Mouse (Mus musculus): ENCODE measurements around the gene Pla2g2f. TPM values are rescaled to one million over a fixed set of nuclear protein-coding genes. Genes with fewer than 3 reads are reported as not detected.

Pla2g2f gene
- polyA plus RNA-seq, 1 experiment, result not detected

- Histone ChIP-seq H3K4me1 (ENCODE audit: control insufficient read depth, insufficient read depth, low read length) (no peaks in the 10 kb centered on the region), H3K27ac (ENCODE audit: control insufficient read depth, insufficient read depth, low read depth, low read length, poor library complexity) (no peak overlapping the region), H3K4me3 (replicated peaks; ENCODE audit: control insufficient read depth, low read depth, low read length) (no peak overlapping the region)
- WGBS, result 78% methylated on average over 11 of the region's 11 CpGs
- TF ChIP-seq CTCF (IDR thresholded peaks at IDR 0.05; ENCODE audit: control insufficient read depth, insufficient read depth, low read length) (no peak), POLR2A (IDR thresholded peaks at IDR 0.05; ENCODE audit: borderline replicate concordance, control insufficient read depth, low read depth, low read length) (no peak)
Measured at GRCm38 (mm10) chr4:138710633-138711032, 46.8 kb downstream of the Pla2g2f start.

GRCm38 (mm10) chr4:138709944-138710343 is 47.5 kb downstream of the Pla2g2f start:
- H3K27ac ChIP-seq (ENCODE audit: control insufficient read depth, insufficient read depth, low read depth, low read length, poor library complexity), result no peak overlapping the region
- 73% methylated on average over 7 of the region's 7 CpGs for WGBS
- H3K4me3 ChIP-seq (replicated peaks; ENCODE audit: control insufficient read depth, low read depth, low read length), result no peak overlapping the region
- TF ChIP-seq CTCF (IDR thresholded peaks at IDR 0.05; ENCODE audit: control insufficient read depth, insufficient read depth, low read length) (no peak), POLR2A (IDR thresholded peaks at IDR 0.05; ENCODE audit: borderline replicate concordance, control insufficient read depth, low read depth, low read length) (no peak)
- no peaks in the 10 kb centered on the region for H3K4me1 ChIP-seq (ENCODE audit: control insufficient read depth, insufficient read depth, low read length)

GRCm38 (mm10) chr4:138709246-138709645 is 48.2 kb downstream of the Pla2g2f start:
- TF ChIP-seq POLR2A (IDR thresholded peaks at IDR 0.05; ENCODE audit: borderline replicate concordance, control insufficient read depth, low read depth, low read length), result no peak
- no peak for TF ChIP-seq CTCF (IDR thresholded peaks at IDR 0.05; ENCODE audit: control insufficient read depth, insufficient read depth, low read length)
- H3K4me1 ChIP-seq (ENCODE audit: control insufficient read depth, insufficient read depth, low read length), result no peaks in the 10 kb centered on the region
- WGBS, result 82% methylated on average over 11 of the region's 11 CpGs
- no peak overlapping the region for H3K4me3 ChIP-seq (replicated peaks; ENCODE audit: control insufficient read depth, low read depth, low read length)
- H3K27ac ChIP-seq (ENCODE audit: control insufficient read depth, insufficient read depth, low read depth, low read length, poor library complexity), result no peak overlapping the region

GRCm38 (mm10) chr4:138708636-138709035 is 48.8 kb downstream of the Pla2g2f start:
- TF ChIP-seq CTCF (IDR thresholded peaks at IDR 0.05; ENCODE audit: control insufficient read depth, insufficient read depth, low read length) (no peak), POLR2A (IDR thresholded peaks at IDR 0.05; ENCODE audit: borderline replicate concordance, control insufficient read depth, low read depth, low read length) (no peak)
- 6% methylated on average over 7 of the region's 7 CpGs for WGBS
- Histone ChIP-seq H3K4me3 (replicated peaks; ENCODE audit: control insufficient read depth, low read depth, low read length) (no peak overlapping the region), H3K27ac (ENCODE audit: control insufficient read depth, insufficient read depth, low read depth, low read length, poor library complexity) (no peak overlapping the region), H3K4me1 (ENCODE audit: control insufficient read depth, insufficient read depth, low read length) (no peaks in the 10 kb centered on the region)

GRCm38 (mm10) chr4:138706620-138707019 is 50.8 kb downstream of the Pla2g2f start:
- TF ChIP-seq POLR2A (IDR thresholded peaks at IDR 0.05; ENCODE audit: borderline replicate concordance, control insufficient read depth, low read depth, low read length), result no peak
- TF ChIP-seq CTCF (IDR thresholded peaks at IDR 0.05; ENCODE audit: control insufficient read depth, insufficient read depth, low read length), result no peak

GRCm38 (mm10) chr4:138704169-138704568 is 53.3 kb downstream of the Pla2g2f start:
- TF ChIP-seq POLR2A (IDR thresholded peaks at IDR 0.05; ENCODE audit: borderline replicate concordance, control insufficient read depth, low read depth, low read length) (no peak), CTCF (IDR thresholded peaks at IDR 0.05; ENCODE audit: control insufficient read depth, insufficient read depth, low read length) (no peak)
- Histone ChIP-seq H3K27ac (ENCODE audit: control insufficient read depth, insufficient read depth, low read depth, low read length, poor library complexity) (no peak overlapping the region), H3K4me3 (replicated peaks; ENCODE audit: control insufficient read depth, low read depth, low read length) (no peak overlapping the region), H3K4me1 (ENCODE audit: control insufficient read depth, insufficient read depth, low read length) (no peaks in the 10 kb centered on the region)
- 81% methylated on average over 4 of the region's 4 CpGs for WGBS

More at GRCm38 (mm10) chr4:138706620-138707019, 50.8 kb downstream of the Pla2g2f start:
- no peak overlapping the region for H3K4me3 ChIP-seq (replicated peaks; ENCODE audit: control insufficient read depth, low read depth, low read length)
- no peaks in the 10 kb centered on the region for H3K4me1 ChIP-seq (ENCODE audit: control insufficient read depth, insufficient read depth, low read length)
- H3K27ac ChIP-seq (ENCODE audit: control insufficient read depth, insufficient read depth, low read depth, low read length, poor library complexity), result no peak overlapping the region
- WGBS, result 84% methylated on average over 8 of the region's 8 CpGs

GRCm38 (mm10) chr4:138703591-138703990 is 53.8 kb downstream of the Pla2g2f start:
- no peak overlapping the region for H3K27ac ChIP-seq (ENCODE audit: control insufficient read depth, insufficient read depth, low read depth, low read length, poor library complexity)
- TF ChIP-seq CTCF (IDR thresholded peaks at IDR 0.05; ENCODE audit: control insufficient read depth, insufficient read depth, low read length), result no peak
- no peak for TF ChIP-seq POLR2A (IDR thresholded peaks at IDR 0.05; ENCODE audit: borderline replicate concordance, control insufficient read depth, low read depth, low read length)
- 56% methylated on average over 7 of the region's 7 CpGs for WGBS

GRCm38 (mm10) chr4:138702528-138702927 is 54.9 kb downstream of the Pla2g2f start:
- H3K27ac ChIP-seq (ENCODE audit: control insufficient read depth, insufficient read depth, low read depth, low read length, poor library complexity), result no peak overlapping the region
- no peak for TF ChIP-seq POLR2A (IDR thresholded peaks at IDR 0.05; ENCODE audit: borderline replicate concordance, control insufficient read depth, low read depth, low read length)
- TF ChIP-seq CTCF (IDR thresholded peaks at IDR 0.05; ENCODE audit: control insufficient read depth, insufficient read depth, low read length), result no peak
- no peaks in the 10 kb centered on the region for H3K4me1 ChIP-seq (ENCODE audit: control insufficient read depth, insufficient read depth, low read length)
- 68% methylated on average over 8 of the region's 8 CpGs for WGBS
- no peak overlapping the region for H3K4me3 ChIP-seq (replicated peaks; ENCODE audit: control insufficient read depth, low read depth, low read length)

More at GRCm38 (mm10) chr4:138703591-138703990, 53.8 kb downstream of the Pla2g2f start:
- H3K4me3 ChIP-seq (replicated peaks; ENCODE audit: control insufficient read depth, low read depth, low read length), result no peak overlapping the region
- H3K4me1 ChIP-seq (ENCODE audit: control insufficient read depth, insufficient read depth, low read length), result no peaks in the 10 kb centered on the region

- no peaks in the 10 kb centered on the region for H3K4me1 ChIP-seq (ENCODE audit: control insufficient read depth, insufficient read depth, low read length)
- H3K27ac ChIP-seq (ENCODE audit: control insufficient read depth, insufficient read depth, low read depth, low read length, poor library complexity), result no peak overlapping the region
- H3K4me3 ChIP-seq (replicated peaks; ENCODE audit: control insufficient read depth, low read depth, low read length), result no peak overlapping the region
- TF ChIP-seq POLR2A (IDR thresholded peaks at IDR 0.05; ENCODE audit: borderline replicate concordance, control insufficient read depth, low read depth, low read length), result no peak
- no peak for TF ChIP-seq CTCF (IDR thresholded peaks at IDR 0.05; ENCODE audit: control insufficient read depth, insufficient read depth, low read length)
- WGBS, result 62% methylated on average over 2 of the region's 2 CpGs
Measured at GRCm38 (mm10) chr4:138702031-138702430, 55.4 kb downstream of the Pla2g2f start.

All from bone marrow, adult 2 months (tissue).